Mouse (Mus musculus) brain, embryonic 18.5 days (tissue): ENCODE results near the gene Whamm.

Source experiments
- DNase-seq: peaks from one replicate; pipeline ENCODE4 v3.0.0-alpha.2; 2012; ENCODE audit warnings: low read depth, low spot score

Gene Whamm

DNA sequence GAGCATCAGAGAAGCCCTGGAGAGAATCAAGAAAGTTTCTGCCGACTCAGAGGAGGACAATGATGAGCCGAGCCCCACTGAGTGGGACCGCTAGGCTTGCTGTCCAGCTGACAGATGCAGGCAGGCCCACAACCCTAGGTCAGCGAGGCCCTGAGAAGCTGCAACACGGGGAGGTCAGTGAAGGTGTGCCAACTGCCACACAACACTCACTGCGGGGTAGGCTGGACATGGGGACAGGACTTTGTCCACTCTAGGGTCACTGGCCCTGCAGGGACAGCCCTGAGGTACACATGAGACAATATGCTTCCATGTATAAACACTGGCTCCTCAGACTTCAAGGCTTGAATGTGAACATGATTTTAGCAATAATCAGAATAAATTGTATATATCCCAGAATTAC, 25.0 kb downstream of the Whamm start:
- DNase-seq, result no peak

GRCm38 (mm10) chr7:81597660-81598059, 26.6 kb downstream of the Whamm start:
- DNase-seq, result no peak

GRCm38 (mm10) chr7:81599379-81600280, 28.6 kb downstream of the Whamm start:
- no peak for DNase-seq

DNA sequence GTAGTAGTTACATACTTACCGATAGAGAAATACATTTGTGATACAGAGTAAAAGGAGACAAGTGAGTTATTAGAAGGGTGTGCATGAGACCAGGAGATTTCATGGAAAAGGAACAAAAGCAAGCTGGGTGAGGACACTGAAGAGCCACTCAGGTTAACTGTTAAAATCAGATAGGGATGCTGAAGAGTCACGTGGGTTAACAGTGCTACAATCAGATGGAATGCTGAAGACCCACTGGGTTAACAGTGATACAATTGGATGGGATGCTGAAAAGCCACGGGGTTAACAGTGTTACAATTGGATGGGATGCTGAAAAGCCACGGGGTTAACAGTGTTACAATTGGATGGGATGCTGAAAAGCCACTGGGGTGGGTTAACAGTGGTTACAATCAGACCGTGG, 33.9 kb downstream of the Whamm start:
- DNase-seq, result no peak

DNA sequence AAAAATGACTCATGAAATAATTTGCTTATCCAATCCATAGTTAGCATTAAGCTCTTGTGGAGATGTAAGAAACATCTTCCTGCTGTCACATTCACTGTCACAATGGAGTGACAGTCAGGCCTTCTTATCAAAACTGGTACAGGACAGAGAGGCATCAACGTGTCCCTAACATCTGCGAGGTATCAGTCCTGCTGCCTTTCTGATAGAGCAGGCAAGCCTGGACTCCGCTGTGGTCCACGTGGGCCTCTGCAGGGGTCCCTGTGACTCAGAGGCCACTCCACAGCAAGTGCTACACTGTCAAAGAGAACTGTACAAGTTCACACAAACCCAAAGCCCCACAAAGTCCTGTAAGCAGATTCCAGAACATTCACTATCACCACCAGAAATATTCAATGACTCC, 34.4 kb downstream of the Whamm start:
- no peak for DNase-seq

DNA sequence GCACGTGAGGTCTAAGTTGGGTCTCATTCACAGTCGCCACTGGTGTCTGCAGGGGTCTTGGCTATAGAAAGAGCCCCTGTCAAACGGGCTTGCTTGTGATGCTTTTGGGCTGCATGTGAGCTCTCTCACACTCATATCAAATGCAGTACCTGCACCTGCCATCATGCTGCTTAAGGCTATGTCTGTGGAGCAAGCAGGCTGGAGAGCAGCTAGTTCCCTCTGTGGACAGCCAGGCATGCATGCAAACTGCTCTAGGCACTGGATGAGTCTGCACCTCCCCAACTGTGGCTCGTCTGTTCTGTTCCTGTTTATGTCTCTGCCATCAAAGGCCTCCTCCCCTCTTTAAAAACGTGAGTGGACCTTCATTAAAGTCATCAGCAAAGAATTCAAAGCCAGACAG, 35.4 kb downstream of the Whamm start:
- DNase-seq, result no peak

DNA sequence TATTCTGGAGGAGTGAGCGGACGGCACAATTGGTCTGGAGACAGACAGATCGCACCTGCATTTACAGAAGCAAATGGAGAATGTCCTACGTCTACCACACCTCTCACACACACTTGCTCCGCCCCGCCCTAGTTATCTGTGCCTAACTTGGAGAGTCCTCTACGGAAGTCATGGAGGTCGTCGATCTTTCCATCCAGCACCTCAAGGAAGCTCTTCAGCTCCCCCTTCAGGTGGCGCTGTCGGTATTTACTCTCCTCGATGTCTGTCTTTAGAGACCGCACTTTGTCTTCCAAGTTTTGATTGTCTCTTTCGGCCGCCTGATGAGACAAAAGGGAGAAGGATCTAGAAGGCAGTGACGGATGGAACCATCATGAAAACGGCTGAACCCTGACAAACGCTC, 39.1 kb downstream of the Whamm start:
- DNase-seq, result no peak

DNA sequence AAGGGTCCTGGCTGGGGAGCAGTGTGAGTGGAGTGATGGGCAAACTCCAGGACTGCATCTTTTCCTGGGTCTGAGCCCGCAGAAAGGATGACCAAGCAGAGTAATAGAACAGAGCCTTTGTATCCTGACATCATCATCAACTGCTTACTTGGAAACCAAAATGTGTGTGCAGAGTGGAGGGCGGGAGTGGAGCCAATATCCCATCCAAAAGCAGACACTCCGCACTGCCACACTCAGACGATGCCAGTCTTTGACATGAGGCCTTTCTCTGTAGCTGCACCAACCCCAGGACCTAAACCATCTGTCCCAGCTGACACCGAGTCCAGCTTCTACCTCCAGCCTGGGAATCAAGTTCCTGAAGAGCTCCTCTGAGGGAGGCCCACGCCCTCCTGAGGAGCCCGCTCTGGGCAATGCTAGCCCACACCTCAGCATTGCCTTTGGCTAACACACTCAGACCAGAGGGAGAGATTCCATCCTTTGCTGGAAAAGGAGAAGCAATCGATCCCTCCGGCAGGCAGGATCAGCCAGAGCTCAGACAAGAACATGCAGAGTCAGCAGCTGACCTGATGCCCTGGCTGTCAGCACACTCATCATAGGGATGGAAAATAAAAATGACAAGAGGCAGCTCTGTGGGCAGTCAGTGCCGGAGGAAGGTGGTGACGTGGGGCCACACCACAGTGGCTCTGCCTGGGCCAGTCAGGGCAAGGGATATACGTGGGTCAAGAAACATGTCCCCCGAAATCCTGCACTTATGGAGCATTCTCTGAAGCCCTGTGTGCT, 42.0 kb downstream of the Whamm start:
- DNase-seq, result no peak

DNA sequence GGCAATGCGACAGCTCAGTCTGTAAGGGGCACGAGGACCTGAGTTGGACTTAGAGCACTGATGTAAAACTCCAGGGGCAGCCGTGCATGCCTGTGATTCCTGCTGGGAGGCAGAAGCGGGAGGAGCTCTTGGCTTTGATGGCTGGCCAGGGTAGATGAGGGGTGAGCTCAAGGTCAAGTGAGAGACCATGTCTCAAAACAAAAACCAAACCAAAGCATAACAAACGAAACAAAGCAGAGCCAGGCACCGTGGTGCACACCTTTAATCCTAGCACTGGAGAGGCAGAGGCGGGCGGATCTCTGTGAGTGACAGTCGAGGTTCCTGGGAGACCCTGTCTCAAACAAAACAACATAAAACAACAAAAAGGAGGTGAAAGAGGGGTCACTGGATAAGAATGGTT, 44.0 kb downstream of the Whamm start:
- no peak for DNase-seq

DNA sequence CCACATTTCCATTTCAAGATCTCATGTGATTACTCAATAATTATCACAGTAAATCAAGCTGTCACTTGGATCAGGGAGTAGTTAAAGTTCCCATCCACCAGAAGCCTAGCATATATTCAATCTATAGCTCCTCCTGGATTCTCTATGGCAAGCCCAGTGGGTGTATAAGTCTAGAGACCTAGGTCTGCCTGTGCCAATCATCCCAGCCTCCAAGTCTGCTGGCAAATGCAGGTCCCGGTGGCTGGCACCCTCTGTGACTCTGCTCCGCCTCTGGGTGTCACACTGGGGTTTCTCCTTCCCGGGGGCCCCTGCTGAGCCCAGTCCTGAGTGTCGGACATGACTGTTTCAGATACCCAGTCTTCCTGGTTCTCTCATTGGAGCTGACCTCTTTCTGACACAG, 51.7 kb downstream of the Whamm start:
- no peak for DNase-seq

DNA sequence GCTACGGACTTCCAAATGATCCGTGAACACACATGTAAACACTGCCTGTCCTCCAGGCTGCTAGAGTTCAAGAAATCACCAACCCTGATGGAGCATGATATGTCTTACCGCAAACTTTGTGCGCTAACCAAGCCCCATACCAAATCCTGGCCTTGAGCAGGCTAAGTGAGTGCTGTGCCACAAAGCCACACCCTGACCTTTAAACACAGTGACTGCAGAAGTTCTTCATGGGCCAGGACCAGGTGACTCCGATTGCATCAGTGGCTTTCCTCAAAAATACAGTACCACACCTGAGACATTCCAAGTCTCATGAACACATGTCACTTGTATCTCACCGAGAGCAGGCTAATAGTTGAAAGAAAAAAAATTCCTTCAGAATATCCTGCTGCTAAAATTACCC, 52.7 kb downstream of the Whamm start:
- DNase-seq, result no peak

DNA sequence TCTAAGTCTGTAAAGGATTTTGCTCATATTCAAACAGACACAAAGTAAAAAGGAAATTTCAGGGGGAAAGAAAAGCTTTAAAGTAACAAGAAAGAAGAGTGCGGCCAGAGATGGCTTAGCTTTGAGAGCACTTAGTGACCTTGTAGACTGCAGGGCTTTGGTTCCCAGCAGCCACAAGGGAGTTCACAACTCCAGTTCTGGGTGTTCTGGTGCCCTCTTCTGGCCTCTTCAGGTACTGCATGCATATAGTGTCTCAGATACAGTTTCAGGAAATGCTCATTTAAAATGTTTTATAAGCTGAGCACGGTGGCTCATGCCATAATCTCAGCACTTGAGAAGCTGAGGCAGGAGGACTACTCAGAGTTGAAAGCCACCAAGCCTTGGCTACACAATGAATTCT, 55.4 kb downstream of the Whamm start:
- DNase-seq, result no peak

DNA sequence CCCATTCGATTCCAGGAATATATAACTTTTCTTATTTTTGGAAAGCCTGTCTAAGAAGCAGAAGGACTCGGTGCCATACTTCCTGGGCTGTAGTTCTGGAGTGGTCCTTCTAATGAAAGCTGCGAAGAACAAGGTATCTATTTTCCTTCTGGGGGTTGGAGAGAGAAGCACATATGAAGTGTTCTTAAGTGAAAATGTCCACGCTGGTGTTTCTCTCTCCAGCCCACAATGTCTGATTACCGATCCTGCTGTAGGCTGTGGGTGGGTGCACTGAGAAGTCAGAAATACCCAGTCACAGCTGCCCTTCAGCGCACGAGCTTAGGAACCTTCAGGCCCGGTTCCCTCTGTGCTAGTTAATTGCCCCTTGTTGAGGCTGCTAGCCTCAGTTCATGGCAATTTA, 60.2 kb downstream of the Whamm start:
- no peak for DNase-seq

DNA sequence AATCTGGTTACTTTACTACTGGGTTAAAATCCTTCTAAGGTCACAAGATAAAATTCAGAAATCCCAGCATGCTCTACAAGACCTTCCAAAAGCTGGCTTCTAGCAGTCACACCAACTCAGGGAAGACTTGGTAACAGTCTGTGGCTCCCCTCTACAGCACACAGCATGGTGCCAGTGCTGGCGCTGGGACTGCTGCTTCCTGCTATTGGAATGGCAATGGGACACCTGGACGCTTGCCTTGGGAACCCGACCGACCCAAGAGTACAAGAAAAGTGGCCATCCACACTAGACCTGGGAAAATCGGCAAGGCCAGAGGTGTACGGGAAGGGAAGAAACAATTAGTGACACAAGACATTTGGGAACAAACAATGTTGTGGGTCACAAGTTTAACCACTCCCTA, 61.5 kb downstream of the Whamm start:
- no peak for DNase-seq

DNA sequence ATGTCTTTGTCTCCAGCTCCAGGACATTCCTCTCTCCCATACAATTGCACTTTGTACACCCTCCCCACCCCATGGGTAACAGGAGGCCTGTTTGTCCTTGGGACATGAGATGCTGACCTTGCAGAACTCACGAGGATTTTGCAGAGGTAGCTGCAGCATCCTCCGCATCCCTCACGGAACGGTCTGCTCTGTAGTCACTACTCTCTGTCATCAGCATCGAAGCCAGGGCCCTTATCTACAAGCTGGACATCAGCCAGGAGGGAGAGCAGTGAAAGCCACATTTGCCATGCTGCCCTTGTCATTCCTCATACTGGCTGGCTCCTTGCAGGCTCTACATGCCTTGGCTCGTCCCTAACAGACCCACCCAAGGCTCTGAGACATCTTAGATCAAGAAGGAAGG, 70.0 kb downstream of the Whamm start:
- no peak for DNase-seq

GRCm38 (mm10) chr7:81644551-81645235, 73.6 kb downstream of the Whamm start:
- DNase-seq, result no peak
